Mouse (Mus musculus): ENCODE measurements at regions not wholly inside any gene's neighbourhood (a gene's known extent, or its start where the extent isn't known, plus 50 kb on each side); places are given as distances from the start of the nearest gene placed in this dataset.

GRCm38 (mm10) chr3:157759856-157760255 is 165.0 kb downstream of the Cth start:
- TF ChIP-seq CTCF (IDR thresholded peaks at IDR 0.05; ENCODE audit: low read depth) (no peak), EP300 (IDR thresholded peaks at IDR 0.05; ENCODE audit: low read depth) (no peak)

Measured in liver, postnatal 0 days (tissue).